Mouse (Mus musculus) bone marrow, adult 2 months (tissue): ENCODE measurements around the gene Tmem132b.

Source experiments
- CTCF ChIP-seq: fragments of 200-500 bp; IDR thresholded peaks from 2 replicates; pipeline ENCODE4 v1.5.1; 2011; ENCODE audit warnings: low read length, control low read depth; ENCODE audit not compliant: control insufficient read depth, insufficient read depth
- POLR2A ChIP-seq: fragments of 200-500 bp; IDR thresholded peaks from 2 replicates; pipeline ENCODE4 v1.6.1; 2011; ENCODE audit warnings: low read depth, mild to moderate bottlenecking, control low read depth, low read length, borderline replicate concordance; ENCODE audit not compliant: control insufficient read depth

- no peak for TF ChIP-seq POLR2A
- TF ChIP-seq CTCF, result no peak
Measured at GRCm38 (mm10) chr5:125772756-125773155, 241.2 kb downstream of the Tmem132b start.
